Mouse (Mus musculus): Measurements from ENCODE around the gene Eif3d. TPM values are rescaled to one million over a fixed set of nuclear protein-coding genes. Genes with fewer than 3 reads are reported as not detected.

The Eif3d gene
- total RNA-seq, 2 experiments from 2014 or later: 94.7 to 103 TPM

GRCm38 (mm10) chr15:77923267-77924035 is 47.2 kb downstream of the Eif3d start:
- no peak for DNase-seq (ENCODE audit: low spot score in 2 of 2)
- H3K27ac ChIP-seq: peak overlapping the region; percentile 18; the same call in 1 of the 2 replicates
- TF ChIP-seq CTCF (conservative IDR thresholded peaks at IDR 0.05): peak; percentile 38
- H3K4me3 ChIP-seq: no peak overlapping the region

GRCm38 (mm10) chr15:77922710-77923109 is 47.9 kb downstream of the Eif3d start:
- no peak overlapping the region for H3K4me3 ChIP-seq
- DNase-seq (ENCODE audit: low spot score in 2 of 2): no peak
- peak overlapping the region; percentile 33; the same call in 1 of the 2 replicates for H3K27ac ChIP-seq
- TF ChIP-seq CTCF (conservative IDR thresholded peaks at IDR 0.05): no peak

GRCm38 (mm10) chr15:77921636-77922035 is 49.0 kb downstream of the Eif3d start:
- no peak for TF ChIP-seq CTCF (conservative IDR thresholded peaks at IDR 0.05)
- no peak for DNase-seq (ENCODE audit: low spot score in 2 of 2)
- H3K4me3 ChIP-seq: no peak overlapping the region
- peak overlapping the region; percentile 33; the same call in 1 of the 2 replicates for H3K27ac ChIP-seq

- no peak overlapping the region for H3K4me3 ChIP-seq
- peak overlapping the region; percentile 46 for H3K27ac ChIP-seq
- peak; percentile 66 for TF ChIP-seq CTCF (conservative IDR thresholded peaks at IDR 0.05)
- DNase-seq (ENCODE audit: low spot score in 2 of 2): no peak
These were observed 49.8 kb downstream of the Eif3d start for GRCm38 (mm10) chr15:77920511-77921462.

- Histone ChIP-seq H3K27ac (0 out of 2 replicates have a peak overlapping the region, but pooled peaks have one; percentile 39), H3K4me3 (no peak overlapping the region)
- no peak for TF ChIP-seq CTCF (conservative IDR thresholded peaks at IDR 0.05)
- no peak for DNase-seq (ENCODE audit: low spot score in 2 of 2)
These were observed 51.2 kb downstream of the Eif3d start for GRCm38 (mm10) chr15:77919441-77919840.

- 0 out of 2 replicates have a peak overlapping the region, but pooled peaks have one; percentile 18 for H3K27ac ChIP-seq
- peak; percentile 91 to 95 for DNase-seq (ENCODE audit: low spot score in 2 of 2)
- TF ChIP-seq CTCF (conservative IDR thresholded peaks at IDR 0.05): peak; percentile 88
- no peak overlapping the region for H3K4me3 ChIP-seq
These were observed 53.6 kb downstream of the Eif3d start for GRCm38 (mm10) chr15:77916851-77917544.

GRCm38 (mm10) chr15:77915287-77915686 is 55.3 kb downstream of the Eif3d start:
- no peak for DNase-seq (ENCODE audit: low spot score in 2 of 2)
- no peak overlapping the region for H3K4me3 ChIP-seq
- H3K27ac ChIP-seq: no peak overlapping the region
- no peak for TF ChIP-seq CTCF (conservative IDR thresholded peaks at IDR 0.05)

- H3K27ac ChIP-seq: no peak overlapping the region
- DNase-seq (ENCODE audit: low spot score in 2 of 2): no peak
- no peak overlapping the region for H3K4me3 ChIP-seq
- TF ChIP-seq CTCF (conservative IDR thresholded peaks at IDR 0.05): no peak
These were observed 56.1 kb downstream of the Eif3d start for GRCm38 (mm10) chr15:77914507-77914906.

GRCm38 (mm10) chr15:77913054-77913453 is 57.6 kb downstream of the Eif3d start:
- no peak for DNase-seq (ENCODE audit: low spot score in 2 of 2)
- TF ChIP-seq CTCF (conservative IDR thresholded peaks at IDR 0.05): no peak
- Histone ChIP-seq H3K4me3 (no peak overlapping the region), H3K27ac (peak overlapping the region; percentile 68; the same call in 1 of the 2 replicates)

- no peak overlapping the region for H3K4me3 ChIP-seq
- no peak for DNase-seq (ENCODE audit: low spot score in 2 of 2)
- TF ChIP-seq CTCF (conservative IDR thresholded peaks at IDR 0.05): no peak
- H3K27ac ChIP-seq: peak overlapping the region; percentile 68; the same call in 1 of the 2 replicates
These were observed 58.0 kb downstream of the Eif3d start for GRCm38 (mm10) chr15:77912585-77912984.

GRCm38 (mm10) chr15:77912048-77912447 is 58.6 kb downstream of the Eif3d start:
- peak overlapping the region; percentile 68; the same call in 1 of the 2 replicates for H3K27ac ChIP-seq
- H3K4me3 ChIP-seq: no peak overlapping the region
- TF ChIP-seq CTCF (conservative IDR thresholded peaks at IDR 0.05): no peak
- DNase-seq (ENCODE audit: low spot score in 2 of 2): no peak

GRCm38 (mm10) chr15:77911065-77911464 is 59.5 kb downstream of the Eif3d start:
- H3K27ac ChIP-seq: peak overlapping the region; percentile 33; the same call in 1 of the 2 replicates
- DNase-seq (ENCODE audit: low spot score in 2 of 2): no peak
- H3K4me3 ChIP-seq: no peak overlapping the region
- no peak for TF ChIP-seq CTCF (conservative IDR thresholded peaks at IDR 0.05)

Other genes with a start within 250 kb of the Eif3d start
- gene Apol9b, start 241.8 kb downstream of the Eif3d start, total RNA-seq (2021): not detected
- gene Apol8, start 213.8 kb downstream of the Eif3d start, total RNA-seq (2021): 1 to 10 TPM; 5.7 to 7.4 TPM
- gene Myh9, start 128.6 kb downstream of the Eif3d start, total RNA-seq (2021): 10 to 100 TPM; 88.3 to 96.3 TPM
- gene Txn2, start 41.8 kb downstream of the Eif3d start, total RNA-seq (2021): 100 to 1,000 TPM; 119 to 136 TPM
- 10 to 100 TPM; 11.1 to 11.7 TPM for gene Foxred2, start 14.1 kb downstream of the Eif3d start, total RNA-seq (2021)
- 10 to 100 TPM; 36.0 to 36.8 TPM for gene Cacng2, start 149.2 kb upstream of the Eif3d start, total RNA-seq (2021)
- 10 to 100 TPM; 22.7 to 23.3 TPM for gene Ift27, start 203.3 kb upstream of the Eif3d start, total RNA-seq (2021)
- 10 to 100 TPM; 57.3 to 63.3 TPM for gene Pvalb, start 235.6 kb upstream of the Eif3d start, total RNA-seq (2021)

Measured in layer of hippocampus, adult 2 months (tissue).